Mouse (Mus musculus): ENCODE results near the gene Lifr. TPM values are rescaled to one million over a fixed set of nuclear protein-coding genes. Genes with fewer than 3 reads are reported as not detected.

Lifr gene
- total and polyA plus RNA-seq, 3 experiments = 16.8 to 62.9 (median 56.2) TPM

- DNase-seq = no peak
- Histone ChIP-seq H3K4me1 (ENCODE audit: control insufficient read depth, insufficient read depth, low read length) (no peaks in the 10 kb centered on the region), H3K4me3 (no peak overlapping the region), H3K27me3 (ENCODE audit: control insufficient read depth, insufficient read depth, low read length) (no peaks in the 10 kb centered on the region), H3K9ac (ENCODE audit: low read depth, low read length) (no peak overlapping the region), H3K79me2 (replicated peaks; ENCODE audit: control insufficient read depth, insufficient read depth, low read length) (no peaks in the 10 kb centered on the region), H3K36me3 (ENCODE audit: control insufficient read depth, insufficient read depth, low read length) (no peaks in the 10 kb centered on the region; the same call in 1 of the 2 replicates), H3K27ac (no peak overlapping the region)
- WGBS = 91% methylated on average over 14 of the region's 14 CpGs
- TF ChIP-seq POLR2A (IDR thresholded peaks at IDR 0.05; ENCODE audit: insufficient read depth, low read depth, low read length) (no peak), CTCF (IDR thresholded peaks at IDR 0.05) (no peak), EP300 (IDR thresholded peaks at IDR 0.05; ENCODE audit: insufficient read depth, low read depth, low read length) (no peak)
- intact Hi-C loops (cut with DNase I) = no loop called here
Observed at GRCm38 (mm10) chr15:7064992-7065523, 25.4 kb upstream of the Lifr start.

- Histone ChIP-seq H3K4me3 (no peak overlapping the region), H3K79me2 (replicated peaks; ENCODE audit: control insufficient read depth, insufficient read depth, low read length) (no peaks in the 10 kb centered on the region), H3K4me1 (ENCODE audit: control insufficient read depth, insufficient read depth, low read length) (peaks cover 1% of the 10 kb centered on the region; the same call in 1 of the 2 replicates), H3K27ac (no peak overlapping the region), H3K36me3 (ENCODE audit: control insufficient read depth, insufficient read depth, low read length) (no peaks in the 10 kb centered on the region; the same call in 1 of the 2 replicates), H3K9ac (ENCODE audit: low read depth, low read length) (no peak overlapping the region), H3K27me3 (ENCODE audit: control insufficient read depth, insufficient read depth, low read length) (no peaks in the 10 kb centered on the region)
- no peak for TF ChIP-seq POLR2A (IDR thresholded peaks at IDR 0.05; ENCODE audit: insufficient read depth, low read depth, low read length)
- no peak for TF ChIP-seq EP300 (IDR thresholded peaks at IDR 0.05; ENCODE audit: insufficient read depth, low read depth, low read length)
- no peak for TF ChIP-seq CTCF (IDR thresholded peaks at IDR 0.05)
- intact Hi-C loops (cut with DNase I) = no loop called here
- WGBS = 91% methylated on average over 5 of the region's 5 CpGs
- no peak for DNase-seq
Observed at GRCm38 (mm10) chr15:7065624-7066023, 24.8 kb upstream of the Lifr start.

- 94% methylated on average over 3 of the region's 3 CpGs for WGBS
- no peaks in the 10 kb centered on the region for H3K79me2 ChIP-seq (replicated peaks; ENCODE audit: control insufficient read depth, insufficient read depth, low read length)
- TF ChIP-seq EP300 (IDR thresholded peaks at IDR 0.05; ENCODE audit: insufficient read depth, low read depth, low read length) (no peak), POLR2A (IDR thresholded peaks at IDR 0.05; ENCODE audit: insufficient read depth, low read depth, low read length) (no peak), CTCF (IDR thresholded peaks at IDR 0.05) (no peak)
- peaks cover 1% of the 10 kb centered on the region; the same call in 1 of the 2 replicates for H3K4me1 ChIP-seq (ENCODE audit: control insufficient read depth, insufficient read depth, low read length)
- no peaks in the 10 kb centered on the region for H3K36me3 ChIP-seq (ENCODE audit: control insufficient read depth, insufficient read depth, low read length)
- no peaks in the 10 kb centered on the region for H3K27me3 ChIP-seq (ENCODE audit: control insufficient read depth, insufficient read depth, low read length)
- H3K9ac ChIP-seq (ENCODE audit: low read depth, low read length) = no peak overlapping the region
- intact Hi-C loops (cut with DNase I) = no loop called here
- DNase-seq = no peak
- H3K27ac ChIP-seq = no peak overlapping the region
- H3K4me3 ChIP-seq = no peak overlapping the region
Observed at GRCm38 (mm10) chr15:7066752-7067151, 23.7 kb upstream of the Lifr start.

- Histone ChIP-seq H3K27ac (no peak overlapping the region), H3K36me3 (ENCODE audit: control insufficient read depth, insufficient read depth, low read length) (no peaks in the 10 kb centered on the region), H3K27me3 (ENCODE audit: control insufficient read depth, insufficient read depth, low read length) (no peaks in the 10 kb centered on the region), H3K4me3 (no peak overlapping the region), H3K79me2 (replicated peaks; ENCODE audit: control insufficient read depth, insufficient read depth, low read length) (no peaks in the 10 kb centered on the region), H3K9ac (ENCODE audit: low read depth, low read length) (no peak overlapping the region), H3K4me1 (ENCODE audit: control insufficient read depth, insufficient read depth, low read length) (peaks cover 3% of the 10 kb centered on the region; the same call in 1 of the 2 replicates)
- TF ChIP-seq EP300 (IDR thresholded peaks at IDR 0.05; ENCODE audit: insufficient read depth, low read depth, low read length) (no peak), POLR2A (IDR thresholded peaks at IDR 0.05; ENCODE audit: insufficient read depth, low read depth, low read length) (no peak), CTCF (IDR thresholded peaks at IDR 0.05) (no peak)
- intact Hi-C loops (cut with DNase I) = no loop called here
- 80% methylated on average over 7 of the region's 7 CpGs for WGBS
- no peak for DNase-seq
Observed at GRCm38 (mm10) chr15:7069374-7069773, 21.0 kb upstream of the Lifr start.

- Histone ChIP-seq H3K27ac (no peak overlapping the region), H3K27me3 (ENCODE audit: control insufficient read depth, insufficient read depth, low read length) (no peaks in the 10 kb centered on the region), H3K4me1 (ENCODE audit: control insufficient read depth, insufficient read depth, low read length) (peaks cover 3% of the 10 kb centered on the region; the same call in 1 of the 2 replicates), H3K4me3 (no peak overlapping the region), H3K36me3 (ENCODE audit: control insufficient read depth, insufficient read depth, low read length) (no peaks in the 10 kb centered on the region), H3K79me2 (replicated peaks; ENCODE audit: control insufficient read depth, insufficient read depth, low read length) (no peaks in the 10 kb centered on the region), H3K9ac (ENCODE audit: low read depth, low read length) (no peak overlapping the region)
- DNase-seq = no peak
- TF ChIP-seq CTCF (IDR thresholded peaks at IDR 0.05) (no peak), POLR2A (IDR thresholded peaks at IDR 0.05; ENCODE audit: insufficient read depth, low read depth, low read length) (no peak), EP300 (IDR thresholded peaks at IDR 0.05; ENCODE audit: insufficient read depth, low read depth, low read length) (no peak)
- 53% methylated on average over 6 of the region's 6 CpGs for WGBS
- intact Hi-C loops (cut with DNase I) = no loop called here
Observed at GRCm38 (mm10) chr15:7070199-7070794, 20.1 kb upstream of the Lifr start.

- no peak overlapping the region for H3K9ac ChIP-seq (ENCODE audit: low read depth, low read length)
- 54% methylated on average over 3 of the region's 3 CpGs for WGBS
- peaks cover 3% of the 10 kb centered on the region; the same call in 1 of the 2 replicates for H3K4me1 ChIP-seq (ENCODE audit: control insufficient read depth, insufficient read depth, low read length)
- no peak overlapping the region for H3K27ac ChIP-seq
- no peak overlapping the region for H3K4me3 ChIP-seq
- peak in 1 of 2 experiments; percentile 22 for DNase-seq
- intact Hi-C loops (cut with DNase I) = no loop called here
- H3K79me2 ChIP-seq (replicated peaks; ENCODE audit: control insufficient read depth, insufficient read depth, low read length) = no peaks in the 10 kb centered on the region
- TF ChIP-seq EP300 (IDR thresholded peaks at IDR 0.05; ENCODE audit: insufficient read depth, low read depth, low read length) (no peak), CTCF (IDR thresholded peaks at IDR 0.05) (no peak), POLR2A (IDR thresholded peaks at IDR 0.05; ENCODE audit: insufficient read depth, low read depth, low read length) (no peak)
- no peaks in the 10 kb centered on the region for H3K36me3 ChIP-seq (ENCODE audit: control insufficient read depth, insufficient read depth, low read length)
- H3K27me3 ChIP-seq (ENCODE audit: control insufficient read depth, insufficient read depth, low read length) = no peaks in the 10 kb centered on the region
Observed at GRCm38 (mm10) chr15:7073269-7073668, 17.1 kb upstream of the Lifr start.

All from heart, adult 2 months (tissue).